Mouse (Mus musculus) lung, adult 2 months (tissue): ENCODE data around the gene Slc6a16.

Experiments used
- CTCF ChIP-seq: fragments of 200-500 bp; IDR thresholded peaks from 2 replicates; pipeline ENCODE4 v1.5.1; 2011; ENCODE audit warnings: mild to moderate bottlenecking, low read length, control low read depth; ENCODE audit not compliant: insufficient read depth
- POLR2A ChIP-seq: fragments of 200-500 bp; IDR thresholded peaks from 2 replicates; pipeline ENCODE4 v1.6.1; 2011; ENCODE audit warnings: low read depth, mild to moderate bottlenecking, control low read depth, low read length, borderline replicate concordance; ENCODE audit errors: extremely low read depth

GRCm38 (mm10) chr7:45232716-45233465 lies 8.0 kb upstream of the Slc6a16 start:
- TF ChIP-seq CTCF: no peak
- TF ChIP-seq POLR2A: no peak
